Mouse (Mus musculus): ENCODE data around the gene Olfr513. TPM values are rescaled to one million over a fixed set of nuclear protein-coding genes. Genes with fewer than 3 reads are reported as not detected.

Olfr513 gene
- polyA plus RNA-seq (2014; fragmentation: Illumina TruSeq; extraction: RNeasy Lipid Tissue Mini Kit (QIAGEN cat#74804); ENCODE audit: low replicate concordance) = not detected

DNA sequence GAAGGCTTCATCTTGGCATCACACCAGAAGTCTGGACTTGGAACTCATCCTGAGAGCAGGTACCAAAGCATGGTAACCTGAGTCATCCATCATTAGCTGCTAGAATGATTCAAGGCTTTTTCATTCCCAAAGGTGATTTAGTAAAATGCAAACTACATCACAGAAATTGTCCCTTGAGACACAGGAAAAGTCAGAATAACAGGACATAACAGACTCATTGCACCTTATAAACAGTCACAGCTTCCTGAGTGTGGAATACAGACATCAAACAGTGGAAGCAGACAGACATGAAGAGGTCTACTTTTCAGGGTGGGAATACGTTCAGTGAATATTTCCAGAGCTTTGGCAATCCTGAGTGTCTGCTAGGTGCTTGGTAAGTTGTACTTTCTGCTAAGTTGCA, at the start of gene Olfr513:
Olfr513 (plus strand) TSS at position 301 of the 400 bp plus-strand sequence.

DNA sequence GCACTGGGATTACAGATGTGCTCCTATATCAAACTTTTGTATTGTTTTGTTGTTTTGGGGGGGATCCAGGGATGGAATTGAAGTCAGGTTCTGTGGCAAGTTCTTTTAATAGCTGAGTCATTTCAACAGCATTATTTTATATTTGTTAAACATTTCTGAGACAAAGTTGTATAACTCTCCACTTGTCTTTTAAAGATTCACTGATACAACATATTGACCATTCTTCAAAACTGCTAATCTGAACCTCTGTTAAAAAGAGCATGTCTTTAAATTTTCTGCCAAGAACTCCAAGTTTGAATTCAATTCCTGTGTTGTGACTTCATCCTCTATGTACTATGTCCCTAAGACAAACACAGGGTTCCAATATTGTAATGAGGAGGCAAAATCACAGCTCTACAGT, 37.8 kb upstream of the Olfr513 start, which contains the start of gene Olfr512:
Olfr512 (plus strand) TSS at position 301 of the 400 bp plus-strand sequence.

Other genes starting within 250 kb of the Olfr513 start
- not detected for gene Olfr502, start 225.9 kb upstream of the Olfr513 start, polyA plus RNA-seq (2014; fragmentation: Illumina TruSeq; extraction: RNeasy Lipid Tissue Mini Kit (QIAGEN cat#74804); ENCODE audit: low replicate concordance)
- gene Olfr503, start 206.4 kb upstream of the Olfr513 start, polyA plus RNA-seq (2014; fragmentation: Illumina TruSeq; extraction: RNeasy Lipid Tissue Mini Kit (QIAGEN cat#74804); ENCODE audit: low replicate concordance) = not detected
- not detected for gene Olfr504, start 185.2 kb upstream of the Olfr513 start, polyA plus RNA-seq (2014; fragmentation: Illumina TruSeq; extraction: RNeasy Lipid Tissue Mini Kit (QIAGEN cat#74804); ENCODE audit: low replicate concordance)
- not detected for gene Olfr506, start 140.2 kb upstream of the Olfr513 start, polyA plus RNA-seq (2014; fragmentation: Illumina TruSeq; extraction: RNeasy Lipid Tissue Mini Kit (QIAGEN cat#74804); ENCODE audit: low replicate concordance)
- not detected for gene Olfr507, start 129.2 kb upstream of the Olfr513 start, polyA plus RNA-seq (2014; fragmentation: Illumina TruSeq; extraction: RNeasy Lipid Tissue Mini Kit (QIAGEN cat#74804); ENCODE audit: low replicate concordance)
- not detected for gene Olfr508, start 121.0 kb upstream of the Olfr513 start, polyA plus RNA-seq (2014; fragmentation: Illumina TruSeq; extraction: RNeasy Lipid Tissue Mini Kit (QIAGEN cat#74804); ENCODE audit: low replicate concordance)
- gene Olfr509, start 99.1 kb upstream of the Olfr513 start, polyA plus RNA-seq (2014; fragmentation: Illumina TruSeq; extraction: RNeasy Lipid Tissue Mini Kit (QIAGEN cat#74804); ENCODE audit: low replicate concordance) = not detected
- gene Olfr510, start 84.6 kb upstream of the Olfr513 start, polyA plus RNA-seq (2014; fragmentation: Illumina TruSeq; extraction: RNeasy Lipid Tissue Mini Kit (QIAGEN cat#74804); ENCODE audit: low replicate concordance) = not detected
- gene Olfr512, start 37.7 kb upstream of the Olfr513 start, polyA plus RNA-seq (2014; fragmentation: Illumina TruSeq; extraction: RNeasy Lipid Tissue Mini Kit (QIAGEN cat#74804); ENCODE audit: low replicate concordance) = not detected
- gene Olfr514, start 75.0 kb downstream of the Olfr513 start, polyA plus RNA-seq (2014; fragmentation: Illumina TruSeq; extraction: RNeasy Lipid Tissue Mini Kit (QIAGEN cat#74804); ENCODE audit: low replicate concordance) = not detected
- gene Olfr516, start 99.6 kb downstream of the Olfr513 start, polyA plus RNA-seq (2014; fragmentation: Illumina TruSeq; extraction: RNeasy Lipid Tissue Mini Kit (QIAGEN cat#74804); ENCODE audit: low replicate concordance) = not detected
- gene Olfr517, start 121.4 kb downstream of the Olfr513 start, polyA plus RNA-seq (2014; fragmentation: Illumina TruSeq; extraction: RNeasy Lipid Tissue Mini Kit (QIAGEN cat#74804); ENCODE audit: low replicate concordance) = not detected
- not detected for gene Olfr518, start 134.0 kb downstream of the Olfr513 start, polyA plus RNA-seq (2014; fragmentation: Illumina TruSeq; extraction: RNeasy Lipid Tissue Mini Kit (QIAGEN cat#74804); ENCODE audit: low replicate concordance)
- gene Olfr519, start 143.4 kb downstream of the Olfr513 start, polyA plus RNA-seq (2014; fragmentation: Illumina TruSeq; extraction: RNeasy Lipid Tissue Mini Kit (QIAGEN cat#74804); ENCODE audit: low replicate concordance) = not detected
- gene Nlrp10, start 179.2 kb downstream of the Olfr513 start, polyA plus RNA-seq (2014; fragmentation: Illumina TruSeq; extraction: RNeasy Lipid Tissue Mini Kit (QIAGEN cat#74804); ENCODE audit: low replicate concordance) = 0.19 TPM
- 19.4 TPM for gene Eif3f, start 183.4 kb downstream of the Olfr513 start, polyA plus RNA-seq (2014; fragmentation: Illumina TruSeq; extraction: RNeasy Lipid Tissue Mini Kit (QIAGEN cat#74804); ENCODE audit: low replicate concordance)
- gene Tub, start 199.4 kb downstream of the Olfr513 start, polyA plus RNA-seq (2014; fragmentation: Illumina TruSeq; extraction: RNeasy Lipid Tissue Mini Kit (QIAGEN cat#74804); ENCODE audit: low replicate concordance) = 0.45 TPM